Mouse (Mus musculus) forebrain, embryonic 15.5 days (tissue): Measurements from ENCODE around the gene Zbtb16. TPM values are rescaled to one million over a fixed set of nuclear protein-coding genes. Genes with fewer than 3 reads are reported as not detected.

ENCODE experiments used
- ATAC-seq: fragments of 200-750 bp; cut with Nextera tagmentation; replicated peaks from 2 replicates; pipeline ENCODE4 v1.8.0; 2017; ENCODE audit warnings: mild to moderate bottlenecking, moderate TSS enrichment, moderate library complexity
- H3K27ac ChIP-seq: fragments of 300-500 bp; sonication (generic); replicated peaks from 2 replicates; pipeline ENCODE4 v1.5.1; 2015; ENCODE audit warnings: mild to moderate bottlenecking, inconsistent platforms
- H3K27me3 ChIP-seq: fragments of 300-500 bp; sonication (generic); 2 replicates; pipeline ENCODE4 v1.6.1; 2015; ENCODE audit warnings: inconsistent platforms
- H3K36me3 ChIP-seq: fragments of 300-500 bp; sonication (generic); 2 replicates; pipeline ENCODE4 v1.6.1; 2015; ENCODE audit warnings: mild to moderate bottlenecking, inconsistent platforms
- H3K4me1 ChIP-seq: fragments of 300-500 bp; sonication (generic); 2 replicates; pipeline ENCODE4 v1.6.1; 2015; ENCODE audit warnings: inconsistent platforms
- H3K4me2 ChIP-seq: fragments of 300-500 bp; sonication (generic); replicated peaks from 2 replicates; pipeline ENCODE4 v1.6.1; 2015; ENCODE audit warnings: mild to moderate bottlenecking, inconsistent platforms
- H3K4me3 ChIP-seq: fragments of 300-500 bp; sonication (generic); 2 replicates; pipeline ENCODE4 v1.5.1; 2015; ENCODE audit warnings: mild to moderate bottlenecking, inconsistent platforms
- H3K9ac ChIP-seq: fragments of 300-500 bp; sonication (generic); replicated peaks from 2 replicates; pipeline ENCODE4 v1.6.1; 2015; ENCODE audit warnings: mild to moderate bottlenecking, inconsistent platforms
- H3K9me3 ChIP-seq: fragments of 300-500 bp; sonication (generic); 2 replicates; pipeline ENCODE4 v1.6.1; 2016; ENCODE audit warnings: inconsistent platforms
- WGBS: fragments of 180-500 bp; shearing (Covaris S2); methylation state at CpG from one replicate; pipeline ENCODE4 v1.1.7; 2015; ENCODE audit warnings: mixed read lengths; 5-methylcytosine and 5-hydroxymethylcytosine counted together
- polyA plus RNA-seq: library from polyadenylated mRNA; unstranded; fragments of >200 nt; fragmentation: Nextera tagmentation; extraction: Ambion mirVana; gene quantifications from 2 replicates; pipeline ENCODE4 v1.2.1, GENCODE M21; 2015

The Zbtb16 gene
- polyA plus RNA-seq, 1 experiment from 2014 or later = 5.2 TPM

GRCm38 (mm10) chr9:48837181-48837580 is 1.2 kb upstream of the Zbtb16 start:
- Histone ChIP-seq H3K27me3 (peaks cover 44% of the 10 kb centered on the region), H3K36me3 (no peaks in the 10 kb centered on the region), H3K4me1 (peaks cover 32% of the 10 kb centered on the region), H3K4me3 (peak overlapping the region; percentile 71), H3K27ac (no peak overlapping the region), H3K9me3 (no peaks in the 10 kb centered on the region), H3K4me2 (peak overlapping the region; percentile 100), H3K9ac (peak overlapping the region; percentile 62; the same call in 1 of the 2 replicates)
- ATAC-seq = no peak
- 3% methylated on average over 14 of the region's 14 CpGs for WGBS

GRCm38 (mm10) chr9:48836566-48836930 is 526 bp upstream of the Zbtb16 start:
- peak overlapping the region; percentile 62 for H3K9ac ChIP-seq
- H3K4me1 ChIP-seq = peaks cover 32% of the 10 kb centered on the region
- peaks cover 44% of the 10 kb centered on the region for H3K27me3 ChIP-seq
- no peak overlapping the region; the same call in 1 of the 2 replicates for H3K27ac ChIP-seq
- WGBS = under 1% methylated on average over 12 of the region's 12 CpGs
- peak overlapping the region; percentile 100 for H3K4me2 ChIP-seq
- no peak; the same call in 1 of the 2 replicates for ATAC-seq
- peak overlapping the region; percentile 71 for H3K4me3 ChIP-seq
- no peaks in the 10 kb centered on the region for H3K9me3 ChIP-seq
- no peaks in the 10 kb centered on the region for H3K36me3 ChIP-seq

- peak; percentile 39; the same call in 1 of the 2 replicates for ATAC-seq
- Histone ChIP-seq H3K9ac (peak overlapping the region; percentile 62), H3K9me3 (no peaks in the 10 kb centered on the region), H3K4me2 (peak overlapping the region; percentile 100), H3K4me1 (peaks cover 32% of the 10 kb centered on the region), H3K27ac (no peak overlapping the region), H3K4me3 (peak overlapping the region; percentile 71), H3K27me3 (peaks cover 44% of the 10 kb centered on the region), H3K36me3 (no peaks in the 10 kb centered on the region)
- under 1% methylated on average over 65 of the region's 65 CpGs for WGBS
Measured at GRCm38 (mm10) chr9:48834541-48835411, 1.2 kb downstream of the Zbtb16 start.

GRCm38 (mm10) chr9:48834006-48834405 is 2.0 kb downstream of the Zbtb16 start:
- H3K27me3 ChIP-seq = peaks cover 44% of the 10 kb centered on the region
- no peaks in the 10 kb centered on the region for H3K9me3 ChIP-seq
- no peak overlapping the region for H3K9ac ChIP-seq
- H3K36me3 ChIP-seq = no peaks in the 10 kb centered on the region
- peak overlapping the region; percentile 71 for H3K4me3 ChIP-seq
- H3K4me1 ChIP-seq = peaks cover 32% of the 10 kb centered on the region
- no peak overlapping the region for H3K27ac ChIP-seq
- peak overlapping the region; percentile 100 for H3K4me2 ChIP-seq
- ATAC-seq = no peak
- 29% methylated on average over 4 of the region's 4 CpGs for WGBS

GRCm38 (mm10) chr9:48833493-48833892 is 2.5 kb downstream of the Zbtb16 start:
- 96% methylated on average over 11 of the region's 11 CpGs for WGBS
- Histone ChIP-seq H3K27me3 (peaks cover 41% of the 10 kb centered on the region), H3K27ac (no peak overlapping the region), H3K4me2 (no peak overlapping the region), H3K4me1 (peaks cover 32% of the 10 kb centered on the region), H3K36me3 (no peaks in the 10 kb centered on the region), H3K4me3 (peak overlapping the region; percentile 71; the same call in 1 of the 2 replicates), H3K9me3 (no peaks in the 10 kb centered on the region), H3K9ac (no peak overlapping the region)
- no peak for ATAC-seq

- Histone ChIP-seq H3K27me3 (peaks cover 38% of the 10 kb centered on the region), H3K9ac (no peak overlapping the region), H3K4me2 (no peak overlapping the region), H3K4me1 (peaks cover 31% of the 10 kb centered on the region), H3K36me3 (no peaks in the 10 kb centered on the region), H3K27ac (no peak overlapping the region), H3K4me3 (no peak overlapping the region), H3K9me3 (no peaks in the 10 kb centered on the region)
- WGBS = 94% methylated on average over 19 of the region's 20 CpGs
- ATAC-seq = no peak
Measured at GRCm38 (mm10) chr9:48832473-48833100, 3.4 kb downstream of the Zbtb16 start.

- Histone ChIP-seq H3K4me3 (no peak overlapping the region), H3K36me3 (no peaks in the 10 kb centered on the region), H3K9ac (no peak overlapping the region), H3K4me1 (peaks cover 23% of the 10 kb centered on the region), H3K27ac (no peak overlapping the region), H3K9me3 (no peaks in the 10 kb centered on the region), H3K4me2 (no peak overlapping the region), H3K27me3 (peaks cover 31% of the 10 kb centered on the region)
- WGBS = 86% methylated on average over 23 of the region's 23 CpGs
- no peak for ATAC-seq
Measured at GRCm38 (mm10) chr9:48831560-48832460, 4.2 kb downstream of the Zbtb16 start.

GRCm38 (mm10) chr9:48828839-48829238 is 7.2 kb downstream of the Zbtb16 start:
- peaks cover 13% of the 10 kb centered on the region for H3K27me3 ChIP-seq
- no peaks in the 10 kb centered on the region for H3K9me3 ChIP-seq
- ATAC-seq = no peak
- no peaks in the 10 kb centered on the region for H3K36me3 ChIP-seq
- H3K4me2 ChIP-seq = no peak overlapping the region
- H3K27ac ChIP-seq = no peak overlapping the region
- WGBS = 91% methylated on average over 7 of the region's 7 CpGs
- no peaks in the 10 kb centered on the region for H3K4me1 ChIP-seq
- no peak overlapping the region for H3K4me3 ChIP-seq
- H3K9ac ChIP-seq = no peak overlapping the region

- H3K36me3 ChIP-seq = no peaks in the 10 kb centered on the region
- H3K27ac ChIP-seq = no peak overlapping the region
- WGBS = 89% methylated on average over 7 of the region's 7 CpGs
- H3K4me2 ChIP-seq = no peak overlapping the region
- H3K4me3 ChIP-seq = no peak overlapping the region
- H3K9ac ChIP-seq = no peak overlapping the region
- no peak for ATAC-seq
- H3K9me3 ChIP-seq = no peaks in the 10 kb centered on the region
- peaks cover 7% of the 10 kb centered on the region for H3K4me1 ChIP-seq
- H3K27me3 ChIP-seq = peaks cover 5% of the 10 kb centered on the region; the same call in 1 of the 2 replicates
Measured at GRCm38 (mm10) chr9:48826377-48826889, 9.6 kb downstream of the Zbtb16 start.

- Histone ChIP-seq H3K4me2 (no peak overlapping the region), H3K4me1 (peaks cover 11% of the 10 kb centered on the region), H3K9me3 (no peaks in the 10 kb centered on the region), H3K36me3 (no peaks in the 10 kb centered on the region), H3K27ac (no peak overlapping the region), H3K27me3 (peaks cover 5% of the 10 kb centered on the region; the same call in 1 of the 2 replicates), H3K9ac (no peak overlapping the region), H3K4me3 (no peak overlapping the region)
- WGBS = 63% methylated on average over 12 of the region's 12 CpGs
- no peak for ATAC-seq
Measured at GRCm38 (mm10) chr9:48824533-48825130, 11.4 kb downstream of the Zbtb16 start.

GRCm38 (mm10) chr9:48823851-48824250 is 12.2 kb downstream of the Zbtb16 start:
- H3K36me3 ChIP-seq = no peaks in the 10 kb centered on the region
- peaks cover 11% of the 10 kb centered on the region for H3K4me1 ChIP-seq
- H3K9ac ChIP-seq = no peak overlapping the region
- H3K27ac ChIP-seq = no peak overlapping the region
- H3K9me3 ChIP-seq = no peaks in the 10 kb centered on the region
- ATAC-seq = no peak
- H3K4me3 ChIP-seq = no peak overlapping the region
- no peak overlapping the region for H3K4me2 ChIP-seq
- peaks cover 5% of the 10 kb centered on the region; the same call in 1 of the 2 replicates for H3K27me3 ChIP-seq
- WGBS = 21% methylated on average over 6 of the region's 6 CpGs
